Mouse (Mus musculus) cortical plate, adult 2 months (tissue): ENCODE measurements around the gene Hoxb1.

Experiments used
- CTCF ChIP-seq: fragments of 200-500 bp; IDR thresholded peaks from 2 replicates; pipeline ENCODE4 v1.5.1; 2011; ENCODE audit warnings: mild to moderate bottlenecking, control low read depth, low read length; ENCODE audit not compliant: insufficient read depth; ENCODE audit errors: extremely low read depth
- POLR2A ChIP-seq: fragments of 200-500 bp; IDR thresholded peaks from 2 replicates; pipeline ENCODE4 v1.6.1; 2011; ENCODE audit warnings: mild to moderate bottlenecking, low read length, control low read depth; ENCODE audit not compliant: insufficient read depth; ENCODE audit errors: extremely low read depth

DNA sequence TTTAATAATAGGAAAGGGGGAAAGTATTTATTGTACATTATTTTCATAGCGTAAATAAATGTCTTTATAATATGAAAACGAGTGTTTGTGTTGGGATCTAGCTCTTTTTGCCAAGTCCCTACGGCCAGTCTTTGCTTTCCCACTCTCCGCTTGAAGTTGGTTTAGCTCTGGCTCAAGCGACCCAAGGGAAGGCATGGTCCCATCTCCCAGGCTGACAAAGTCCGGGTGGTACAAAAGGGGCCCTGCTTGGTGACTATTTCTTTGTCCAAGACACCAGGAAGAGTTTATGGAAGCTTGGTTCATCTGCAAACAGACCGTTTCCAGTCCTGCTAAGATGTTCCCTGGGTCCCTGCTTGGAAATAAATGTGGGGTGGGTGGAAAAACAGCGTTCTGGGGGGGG lies 11.6 kb upstream of the Hoxb1 start:
- TF ChIP-seq CTCF: no peak
- no peak for TF ChIP-seq POLR2A
